Mouse (Mus musculus) bone marrow macrophage, adult 2 months (primary cell): ENCODE measurements at regions not wholly inside any gene's neighbourhood (a gene's known extent, or its start where the extent isn't known, plus 50 kb on each side); places are given as distances from the start of the nearest gene placed in this dataset.

Experiments
- CTCF ChIP-seq: IDR thresholded peaks from 2 replicates; pipeline ENCODE4 v1.5.1; 2012; ENCODE audit warnings: low read depth, mild to moderate bottlenecking, low read length, moderate library complexity
- POLR2A ChIP-seq: IDR thresholded peaks from 2 replicates; pipeline ENCODE4 v1.6.1; 2012; ENCODE audit warnings: mild to moderate bottlenecking, low read depth, low read length, borderline replicate concordance

DNA sequence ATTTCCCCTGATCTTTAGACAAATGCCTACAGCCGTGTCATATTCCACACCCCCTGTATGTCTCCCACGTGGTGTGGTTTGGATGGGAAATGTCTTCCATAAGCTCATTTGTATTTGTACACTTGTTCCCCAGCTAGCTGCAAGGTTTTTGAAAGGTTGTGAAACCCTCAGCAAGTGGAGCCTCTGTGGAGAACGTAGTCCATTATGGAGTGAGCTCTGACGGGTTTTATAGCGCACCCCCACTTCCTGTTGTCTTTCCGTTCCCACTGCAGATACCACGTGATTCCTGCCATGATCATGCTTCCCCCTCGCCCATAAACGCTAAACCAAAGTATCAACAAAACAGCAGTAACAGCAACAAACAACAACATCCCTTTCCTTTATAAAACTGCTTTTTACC is 145.6 kb upstream of the Fn1 start:
- TF ChIP-seq POLR2A (no peak), CTCF (no peak)
